Mouse (Mus musculus): ENCODE data around the gene Tcap. TPM values are rescaled to one million over a fixed set of nuclear protein-coding genes. Genes with fewer than 3 reads are reported as not detected.
A peak's percentile ranks its signal among the peaks of the same experiment; 100 is the strongest.
"Not testable (repeated sequence)": the region's sequence is repeated elsewhere in the genome, so short reads cannot be mapped to it uniquely, and the experiment has no call there.

Gene Tcap
- total RNA-seq, 1 experiment from 2014 or later = not detected

- no peak for ATAC-seq (replicated peaks in 1 of 2; ENCODE audit: insufficient read depth in 1 of 2, low FRiP score in 2 of 2, low TSS enrichment in 1 of 2, low read depth in 1 of 2, poor library complexity in 2 of 2, severe bottlenecking in 2 of 2)
Observed at GRCm38 (mm10) chr11:98371556-98372240, 11.9 kb upstream of the Tcap start.

GRCm38 (mm10) chr11:98372406-98372805 lies 11.2 kb upstream of the Tcap start:
- peak in 1 of 2 experiments; percentile 59; a peak in 2 of 4 replicates for ATAC-seq (replicated peaks in 1 of 2; ENCODE audit: insufficient read depth in 1 of 2, low FRiP score in 2 of 2, low TSS enrichment in 1 of 2, low read depth in 1 of 2, poor library complexity in 2 of 2, severe bottlenecking in 2 of 2)

- ATAC-seq (replicated peaks in 1 of 2; ENCODE audit: insufficient read depth in 1 of 2, low FRiP score in 2 of 2, low TSS enrichment in 1 of 2, low read depth in 1 of 2, poor library complexity in 2 of 2, severe bottlenecking in 2 of 2) = no peak
Observed at GRCm38 (mm10) chr11:98373244-98373643, 10.4 kb upstream of the Tcap start.

GRCm38 (mm10) chr11:98374266-98374665 lies 9.3 kb upstream of the Tcap start:
- no peak for ATAC-seq (replicated peaks in 1 of 2; ENCODE audit: insufficient read depth in 1 of 2, low FRiP score in 2 of 2, low TSS enrichment in 1 of 2, low read depth in 1 of 2, poor library complexity in 2 of 2, severe bottlenecking in 2 of 2)

GRCm38 (mm10) chr11:98376756-98377155 lies 6.9 kb upstream of the Tcap start:
- ATAC-seq (replicated peaks in 1 of 2; ENCODE audit: insufficient read depth in 1 of 2, low FRiP score in 2 of 2, low TSS enrichment in 1 of 2, low read depth in 1 of 2, poor library complexity in 2 of 2, severe bottlenecking in 2 of 2) = no peak

GRCm38 (mm10) chr11:98377787-98378186 lies 5.8 kb upstream of the Tcap start:
- ATAC-seq (replicated peaks in 1 of 2; ENCODE audit: insufficient read depth in 1 of 2, low FRiP score in 2 of 2, low TSS enrichment in 1 of 2, low read depth in 1 of 2, poor library complexity in 2 of 2, severe bottlenecking in 2 of 2) = no peak

- ATAC-seq (replicated peaks in 1 of 2; ENCODE audit: insufficient read depth in 1 of 2, low FRiP score in 2 of 2, low TSS enrichment in 1 of 2, low read depth in 1 of 2, poor library complexity in 2 of 2, severe bottlenecking in 2 of 2) = no peak
Observed at GRCm38 (mm10) chr11:98379379-98379778, 4.2 kb upstream of the Tcap start.

GRCm38 (mm10) chr11:98380106-98380505 lies 3.5 kb upstream of the Tcap start:
- ATAC-seq (replicated peaks in 1 of 2; ENCODE audit: insufficient read depth in 1 of 2, low FRiP score in 2 of 2, low TSS enrichment in 1 of 2, low read depth in 1 of 2, poor library complexity in 2 of 2, severe bottlenecking in 2 of 2) = no peak

- no peak for ATAC-seq (replicated peaks in 1 of 2; ENCODE audit: insufficient read depth in 1 of 2, low FRiP score in 2 of 2, low TSS enrichment in 1 of 2, low read depth in 1 of 2, poor library complexity in 2 of 2, severe bottlenecking in 2 of 2)
Observed at GRCm38 (mm10) chr11:98381651-98382050, 2.0 kb upstream of the Tcap start.

- ATAC-seq (replicated peaks in 1 of 2; ENCODE audit: insufficient read depth in 1 of 2, low FRiP score in 2 of 2, low TSS enrichment in 1 of 2, low read depth in 1 of 2, poor library complexity in 2 of 2, severe bottlenecking in 2 of 2) = not testable (repeated sequence)
Observed at GRCm38 (mm10) chr11:98382405-98382804, 1.2 kb upstream of the Tcap start.

GRCm38 (mm10) chr11:98384216-98384615 lies 605 bp downstream of the Tcap start:
- no peak for ATAC-seq (replicated peaks in 1 of 2; ENCODE audit: insufficient read depth in 1 of 2, low FRiP score in 2 of 2, low TSS enrichment in 1 of 2, low read depth in 1 of 2, poor library complexity in 2 of 2, severe bottlenecking in 2 of 2)

- ATAC-seq (replicated peaks in 1 of 2; ENCODE audit: insufficient read depth in 1 of 2, low FRiP score in 2 of 2, low TSS enrichment in 1 of 2, low read depth in 1 of 2, poor library complexity in 2 of 2, severe bottlenecking in 2 of 2) = no peak
Observed at GRCm38 (mm10) chr11:98384721-98385637, 1.4 kb downstream of the Tcap start.

GRCm38 (mm10) chr11:98385638-98386585 lies 2.3 kb downstream of the Tcap start, which contains the start of gene Pnmt:
Gene Pnmt, plus strand, starts transcription at chr11:98386450.
- ATAC-seq (replicated peaks in 1 of 2; ENCODE audit: insufficient read depth in 1 of 2, low FRiP score in 2 of 2, low TSS enrichment in 1 of 2, low read depth in 1 of 2, poor library complexity in 2 of 2, severe bottlenecking in 2 of 2) = no peak

GRCm38 (mm10) chr11:98386596-98386995 lies 3.0 kb downstream of the Tcap start:
- no peak for ATAC-seq (replicated peaks in 1 of 2; ENCODE audit: insufficient read depth in 1 of 2, low FRiP score in 2 of 2, low TSS enrichment in 1 of 2, low read depth in 1 of 2, poor library complexity in 2 of 2, severe bottlenecking in 2 of 2)

GRCm38 (mm10) chr11:98387056-98387577 lies 3.5 kb downstream of the Tcap start:
- no peak for ATAC-seq (replicated peaks in 1 of 2; ENCODE audit: insufficient read depth in 1 of 2, low FRiP score in 2 of 2, low TSS enrichment in 1 of 2, low read depth in 1 of 2, poor library complexity in 2 of 2, severe bottlenecking in 2 of 2)

- no peak for ATAC-seq (replicated peaks in 1 of 2; ENCODE audit: insufficient read depth in 1 of 2, low FRiP score in 2 of 2, low TSS enrichment in 1 of 2, low read depth in 1 of 2, poor library complexity in 2 of 2, severe bottlenecking in 2 of 2)
Observed at GRCm38 (mm10) chr11:98388282-98388681, 4.7 kb downstream of the Tcap start.

GRCm38 (mm10) chr11:98389221-98389780 lies 5.7 kb downstream of the Tcap start:
- peak; percentile 19 to 42; a peak in 1 of 4 replicates for ATAC-seq (replicated peaks in 1 of 2; ENCODE audit: insufficient read depth in 1 of 2, low FRiP score in 2 of 2, low TSS enrichment in 1 of 2, low read depth in 1 of 2, poor library complexity in 2 of 2, severe bottlenecking in 2 of 2)
